Mouse (Mus musculus) erythroblast, embryonic 14.5 days (primary cell): ENCODE results near the gene Ppp1r9a. TPM values are rescaled to one million over a fixed set of nuclear protein-coding genes. Genes with fewer than 3 reads are reported as not detected.

Experiments
- H3K27me3 ChIP-seq: 2 replicates; pipeline ENCODE4 v1.6.1; 2012; ENCODE audit warnings: inconsistent platforms; ENCODE audit not compliant: control insufficient read depth
- H3K36me3 ChIP-seq: 2 replicates; pipeline ENCODE4 v1.6.1; 2012; ENCODE audit warnings: mild to moderate bottlenecking, inconsistent platforms; ENCODE audit not compliant: control insufficient read depth
- H3K4me1 ChIP-seq: 2 replicates; pipeline ENCODE4 v1.6.1; 2012; ENCODE audit warnings: inconsistent platforms; ENCODE audit not compliant: control insufficient read depth
- H3K4me3 ChIP-seq: replicated peaks from 2 replicates; pipeline ENCODE3; 2012; ENCODE audit warnings: moderate library complexity, mild to moderate bottlenecking, inconsistent platforms
- H3K9me3 ChIP-seq: 2 replicates; pipeline ENCODE4 v1.6.1; 2012; ENCODE audit warnings: low read length, inconsistent platforms, mixed read lengths; ENCODE audit not compliant: control insufficient read depth
- GATA1 ChIP-seq: IDR thresholded peaks from 2 replicates; pipeline ENCODE4 v1.6.1; 2012; ENCODE audit warnings: low read length, inconsistent platforms, mixed read lengths
- TAL1 ChIP-seq: IDR thresholded peaks from 3 replicates; pipeline ENCODE4 v1.6.1; 2012; ENCODE audit warnings: low read length, inconsistent platforms, mixed read lengths
- polyA plus RNA-seq: library from polyadenylated mRNA; stranded (reverse); fragments of >175 nt; gene quantifications from 2 replicates; pipeline ENCODE4 v1.2.3, GENCODE M21; 2012

The Ppp1r9a gene
- polyA plus RNA-seq, 1 experiment: 0.02 TPM

DNA sequence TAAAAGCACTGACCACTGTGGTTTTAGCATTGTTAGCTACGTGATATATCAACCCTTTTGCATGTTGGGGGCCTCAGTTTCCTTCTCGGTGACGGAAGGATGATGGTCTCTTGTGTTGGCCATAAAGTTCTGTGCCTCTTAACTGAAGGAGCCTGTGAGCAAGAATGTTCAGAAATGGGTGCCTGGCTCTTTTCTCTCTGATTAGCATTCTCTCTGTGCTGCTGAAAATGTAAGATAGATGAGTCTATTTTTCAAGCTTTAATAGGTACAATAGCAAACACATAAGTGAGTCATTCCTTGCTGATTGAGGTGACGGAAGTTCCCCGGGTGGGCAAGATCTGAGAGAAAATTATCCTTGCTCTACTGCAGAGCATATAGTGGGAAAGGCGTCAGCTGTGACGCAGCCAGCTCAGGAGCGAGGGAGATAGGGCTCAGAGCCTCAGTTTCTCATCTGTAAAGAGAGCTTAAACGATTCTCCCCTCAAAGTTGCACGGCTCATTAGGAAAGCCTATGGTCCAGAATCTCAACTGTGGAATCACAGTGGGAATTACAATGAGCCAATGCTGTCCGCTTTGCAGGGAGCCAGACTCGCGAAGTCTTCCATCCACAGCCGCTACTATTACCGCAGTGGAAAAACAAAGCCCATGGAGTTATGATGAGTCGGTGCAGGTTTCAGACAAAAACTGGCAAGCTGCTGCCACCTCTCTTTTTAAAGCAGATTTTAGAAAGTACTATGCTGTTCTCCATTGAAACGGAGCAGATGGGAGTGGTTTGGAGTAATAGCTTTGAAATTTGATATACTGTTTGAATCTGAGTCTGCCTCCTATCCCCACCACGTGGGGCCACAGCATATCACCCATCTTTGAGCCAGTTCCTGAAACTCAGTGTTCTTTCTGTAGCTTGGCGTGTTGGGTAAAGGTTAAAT is 275.5 kb downstream of the Ppp1r9a start:
- Histone ChIP-seq H3K27me3 (peaks cover 71% of the 10 kb centered on the region), H3K4me3 (no peak overlapping the region), H3K36me3 (no peaks in the 10 kb centered on the region), H3K4me1 (peaks cover 2% of the 10 kb centered on the region; the same call in 1 of the 2 replicates), H3K9me3 (no peaks in the 10 kb centered on the region)
- TF ChIP-seq GATA1 (no peak), TAL1 (no peak)

DNA sequence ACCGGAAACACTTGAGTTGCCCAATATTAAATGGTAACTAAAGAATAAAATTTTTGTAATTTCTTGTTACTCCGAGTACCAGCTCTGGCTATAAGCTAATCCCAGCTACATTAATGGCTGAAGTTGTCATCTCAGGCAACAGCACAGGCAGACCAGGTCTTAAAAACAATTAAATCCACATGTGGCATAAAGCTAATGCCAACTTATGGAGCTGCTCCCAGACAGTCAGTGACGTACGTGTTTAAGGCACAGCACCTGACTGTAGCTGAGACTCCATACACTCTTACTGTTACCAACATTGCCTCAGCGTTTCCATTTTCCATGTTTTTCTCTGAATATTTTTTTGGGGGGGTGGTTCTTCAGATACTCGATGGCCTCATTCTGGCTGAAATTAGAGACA is 276.5 kb downstream of the Ppp1r9a start:
- no peak for TF ChIP-seq TAL1

DNA sequence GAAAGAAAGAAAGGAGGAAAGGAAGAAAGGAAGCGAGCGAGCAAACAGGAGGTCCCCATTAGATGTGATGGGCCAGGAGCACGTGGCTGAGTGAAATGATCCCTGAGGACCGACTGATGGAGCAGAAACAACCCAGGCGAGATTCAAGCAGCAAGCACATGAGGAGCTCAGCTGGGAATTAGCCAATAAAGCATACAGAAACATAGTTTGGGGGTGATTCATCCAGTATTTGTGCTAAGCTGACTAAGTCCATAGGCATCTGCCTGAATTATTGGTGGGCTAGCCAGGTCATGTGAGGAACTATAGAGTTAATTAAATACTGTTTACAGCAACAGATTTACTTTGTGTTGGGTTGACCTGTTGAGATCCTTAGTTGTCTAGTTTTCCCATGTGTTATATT is 277.9 kb downstream of the Ppp1r9a start:
- H3K4me3 ChIP-seq: no peak overlapping the region
- peaks cover 52% of the 10 kb centered on the region for H3K27me3 ChIP-seq
- no peak for TF ChIP-seq GATA1
- no peak for TF ChIP-seq TAL1
- no peaks in the 10 kb centered on the region for H3K9me3 ChIP-seq
- peaks cover 11% of the 10 kb centered on the region for H3K4me1 ChIP-seq
- no peaks in the 10 kb centered on the region; the same call in 1 of the 2 replicates for H3K36me3 ChIP-seq

More for the DNA sequence above, 276.5 kb downstream of the Ppp1r9a start:
- peaks cover 2% of the 10 kb centered on the region; the same call in 1 of the 2 replicates for H3K4me1 ChIP-seq
- no peaks in the 10 kb centered on the region for H3K9me3 ChIP-seq
- no peak overlapping the region for H3K4me3 ChIP-seq
- no peaks in the 10 kb centered on the region for H3K36me3 ChIP-seq
- H3K27me3 ChIP-seq: peaks cover 66% of the 10 kb centered on the region

DNA sequence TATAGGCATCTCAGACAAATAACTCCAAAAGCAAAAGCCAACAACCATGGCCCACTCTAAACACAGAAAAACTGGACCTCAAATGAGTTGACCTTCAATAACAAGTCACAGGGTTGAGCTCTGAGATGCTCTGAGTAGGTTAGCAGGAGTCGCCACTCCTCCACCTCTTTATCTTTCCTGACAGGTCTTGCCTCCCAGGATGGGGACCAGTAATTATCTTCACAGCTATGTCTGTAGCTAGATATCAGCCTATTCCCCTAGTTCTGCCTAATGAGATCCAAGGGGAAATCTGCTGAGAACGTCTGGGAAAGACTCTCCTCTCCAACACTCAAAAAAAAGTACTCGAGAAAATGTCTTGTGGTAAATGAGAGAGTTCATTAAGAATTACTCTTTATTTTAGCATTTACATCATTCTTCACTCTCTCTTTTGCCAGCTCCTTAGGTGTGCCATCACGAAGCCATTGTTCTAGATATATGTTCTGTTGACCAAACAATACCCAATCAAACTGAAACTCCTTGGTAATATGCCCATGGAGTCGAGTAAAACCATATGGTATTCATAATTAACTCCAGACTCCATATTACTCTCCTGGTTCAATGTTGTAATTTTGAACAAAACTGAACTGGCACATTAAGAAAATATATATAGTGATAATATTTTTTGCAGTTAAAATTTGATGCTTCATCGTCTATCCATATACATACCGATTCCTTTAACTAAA is 283.7 kb downstream of the Ppp1r9a start:
- TF ChIP-seq TAL1 (peak; percentile 64), GATA1 (peak; percentile 62)
- H3K27me3 ChIP-seq: peaks cover 45% of the 10 kb centered on the region
- H3K4me1 ChIP-seq: peaks cover 32% of the 10 kb centered on the region
- no peaks in the 10 kb centered on the region; the same call in 1 of the 2 replicates for H3K36me3 ChIP-seq
- H3K4me3 ChIP-seq: no peak overlapping the region
- no peaks in the 10 kb centered on the region for H3K9me3 ChIP-seq

DNA sequence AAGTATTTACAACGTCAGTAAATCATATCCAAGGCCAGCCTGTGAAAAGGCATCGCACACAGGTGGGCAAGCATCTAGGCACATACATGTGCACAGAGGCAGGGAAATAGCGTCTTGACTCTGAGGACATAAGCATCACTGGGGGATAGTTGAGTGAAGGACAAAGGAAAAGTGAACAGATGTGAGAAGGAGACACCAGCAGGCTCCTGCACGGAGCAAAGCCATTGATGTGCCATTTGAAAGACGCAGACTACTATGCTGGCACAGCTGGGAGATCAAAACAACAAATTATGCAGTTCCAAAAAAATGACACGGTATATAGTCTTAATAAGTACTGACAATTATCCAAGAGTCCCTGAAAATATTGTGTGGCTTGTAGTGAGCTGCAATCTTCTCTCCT is 284.9 kb downstream of the Ppp1r9a start:
- peaks cover 30% of the 10 kb centered on the region for H3K4me1 ChIP-seq

DNA sequence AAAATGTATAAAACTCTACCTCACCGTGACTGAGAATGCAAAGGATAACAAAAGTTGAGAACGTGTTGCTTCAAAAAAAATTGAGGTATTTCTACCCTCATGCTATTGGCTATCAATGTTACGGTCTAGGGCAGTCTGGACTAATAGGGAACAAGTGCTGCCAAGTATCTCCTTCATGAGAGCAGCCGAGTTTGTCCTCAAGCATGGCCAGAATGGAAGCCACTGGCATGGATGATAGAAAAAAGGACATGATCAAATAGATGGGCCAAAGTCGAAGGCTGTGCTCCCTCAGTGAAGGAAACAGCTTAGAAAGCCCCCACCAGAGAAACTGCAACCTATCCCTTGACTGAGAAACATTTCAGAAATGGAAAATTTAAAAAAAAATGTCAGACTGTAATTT is 285.3 kb downstream of the Ppp1r9a start:
- H3K4me3 ChIP-seq: no peak overlapping the region
- H3K9me3 ChIP-seq: no peaks in the 10 kb centered on the region
- TF ChIP-seq GATA1 (no peak), TAL1 (no peak)
- peaks cover 33% of the 10 kb centered on the region for H3K27me3 ChIP-seq
- no peaks in the 10 kb centered on the region; the same call in 1 of the 2 replicates for H3K36me3 ChIP-seq
- H3K4me1 ChIP-seq: peaks cover 30% of the 10 kb centered on the region

More for the DNA sequence above, 284.9 kb downstream of the Ppp1r9a start:
- TF ChIP-seq GATA1: no peak
- no peak overlapping the region for H3K4me3 ChIP-seq
- H3K36me3 ChIP-seq: no peaks in the 10 kb centered on the region; the same call in 1 of the 2 replicates
- no peaks in the 10 kb centered on the region for H3K9me3 ChIP-seq
- peaks cover 33% of the 10 kb centered on the region for H3K27me3 ChIP-seq

DNA sequence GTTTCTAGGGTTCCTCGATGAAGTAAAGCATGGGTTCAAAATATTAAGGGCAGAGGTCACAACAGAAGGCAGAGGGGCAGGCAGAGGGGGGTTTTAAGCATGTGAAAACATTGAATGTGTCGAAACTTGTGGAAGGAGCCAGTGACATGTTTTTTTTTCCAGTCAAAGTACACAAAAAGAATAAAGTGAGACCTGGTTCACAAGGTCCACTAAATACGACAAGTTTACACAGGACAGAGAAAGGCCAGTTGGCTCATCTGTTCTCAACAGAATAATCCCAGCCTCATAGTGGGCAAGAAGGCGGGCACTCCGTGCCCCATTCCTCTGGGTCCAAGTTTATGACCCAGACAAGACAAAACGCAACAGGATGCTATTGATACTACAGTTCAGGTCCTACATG is 286.2 kb downstream of the Ppp1r9a start:
- Histone ChIP-seq H3K36me3 (no peaks in the 10 kb centered on the region; the same call in 1 of the 2 replicates), H3K4me1 (peaks cover 30% of the 10 kb centered on the region), H3K9me3 (no peaks in the 10 kb centered on the region), H3K27me3 (peaks cover 34% of the 10 kb centered on the region), H3K4me3 (no peak overlapping the region)
- TF ChIP-seq TAL1 (no peak), GATA1 (no peak)

DNA sequence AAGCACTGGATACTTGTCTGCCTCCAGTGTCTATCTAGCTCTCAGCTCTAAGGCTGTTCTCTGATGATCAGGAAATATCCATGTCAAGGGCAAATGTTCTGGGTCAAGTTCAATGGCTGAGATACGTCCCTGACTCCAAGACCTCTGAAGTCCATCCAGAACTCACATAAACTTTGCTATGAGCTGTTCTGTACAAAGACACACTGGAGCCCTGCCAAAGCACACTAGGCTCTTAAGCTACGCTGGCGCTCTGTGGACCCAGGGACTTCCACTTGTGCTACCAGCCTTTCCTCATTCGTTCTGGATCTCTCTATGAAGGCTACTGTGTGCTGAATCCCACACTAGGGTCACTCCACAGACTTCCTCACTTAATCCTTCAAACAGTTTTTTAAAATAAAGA is 286.8 kb downstream of the Ppp1r9a start:
- TF ChIP-seq TAL1: no peak
- TF ChIP-seq GATA1: no peak
- no peaks in the 10 kb centered on the region for H3K9me3 ChIP-seq
- H3K4me1 ChIP-seq: peaks cover 30% of the 10 kb centered on the region
- no peaks in the 10 kb centered on the region; the same call in 1 of the 2 replicates for H3K36me3 ChIP-seq
- H3K4me3 ChIP-seq: no peak overlapping the region
- peaks cover 34% of the 10 kb centered on the region for H3K27me3 ChIP-seq

DNA sequence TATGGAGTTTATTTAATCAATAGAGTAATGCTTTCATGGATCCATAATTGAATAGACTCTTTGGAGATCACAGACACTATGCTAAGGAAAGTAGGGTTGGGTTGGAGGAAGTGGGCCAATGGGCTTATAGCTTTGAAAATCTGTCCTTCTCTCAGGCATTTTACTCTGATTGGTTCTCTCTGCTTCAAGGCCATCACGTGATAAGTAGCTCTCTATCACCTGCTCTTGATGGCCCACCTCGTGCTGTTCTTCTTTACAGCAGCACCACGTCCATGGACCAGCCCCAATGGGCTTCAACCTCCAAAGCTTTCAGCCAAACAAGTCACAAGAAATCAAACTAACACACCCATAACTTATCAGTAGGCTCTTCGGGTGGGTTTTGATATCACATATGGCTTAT is 288.0 kb downstream of the Ppp1r9a start:
- TF ChIP-seq GATA1: no peak
- no peak for TF ChIP-seq TAL1
- H3K9me3 ChIP-seq: no peaks in the 10 kb centered on the region
- peaks cover 20% of the 10 kb centered on the region for H3K4me1 ChIP-seq

More for the DNA sequence above, 288.0 kb downstream of the Ppp1r9a start:
- Histone ChIP-seq H3K36me3 (no peaks in the 10 kb centered on the region), H3K4me3 (no peak overlapping the region), H3K27me3 (peaks cover 37% of the 10 kb centered on the region)
